Mouse (Mus musculus) embryonic fibroblast, embryonic 13.5 days (primary cell): ENCODE measurements around the gene Tasp1. TPM values are rescaled to one million over a fixed set of nuclear protein-coding genes. Genes with fewer than 3 reads are reported as not detected.
"Not testable (repeated sequence)": the region's sequence is repeated elsewhere in the genome, so short reads cannot be mapped to it uniquely, and the experiment has no call there.

ENCODE experiments used
- H3K27ac ChIP-seq: 2 replicates; pipeline ENCODE4 v1.5.1; 2012; ENCODE audit warnings: low read length, control low read depth, inconsistent platforms; ENCODE audit not compliant: insufficient read depth
- H3K4me1 ChIP-seq: 2 replicates; pipeline ENCODE4 v1.6.1; 2011; ENCODE audit warnings: low read length; ENCODE audit not compliant: control insufficient read depth, insufficient read depth
- H3K4me3 ChIP-seq: 2 replicates; pipeline ENCODE4 v1.5.1; 2011; ENCODE audit warnings: mild to moderate bottlenecking, control low read depth, low read length; ENCODE audit not compliant: insufficient read depth
- CTCF ChIP-seq: IDR thresholded peaks from 2 replicates; pipeline ENCODE4 v1.5.1; 2011; ENCODE audit warnings: mild to moderate bottlenecking, control low read depth, low read length, moderate library complexity, borderline replicate concordance; ENCODE audit not compliant: insufficient read depth
- POLR2A ChIP-seq: IDR thresholded peaks from 2 replicates; pipeline ENCODE4 v1.6.1; 2011; ENCODE audit warnings: low read depth, mild to moderate bottlenecking, control low read depth, low read length, moderate library complexity
- polyA plus RNA-seq: library from polyadenylated mRNA; stranded (reverse); fragments of >200 nt; gene quantifications from 2 replicates; pipeline ENCODE4 v1.2.4, GENCODE M21; 2011; ENCODE audit warnings: low read depth; ENCODE audit not compliant: missing spikeins, insufficient read length

The Tasp1 gene
- polyA plus RNA-seq, 1 experiment: 14.5 TPM

DNA sequence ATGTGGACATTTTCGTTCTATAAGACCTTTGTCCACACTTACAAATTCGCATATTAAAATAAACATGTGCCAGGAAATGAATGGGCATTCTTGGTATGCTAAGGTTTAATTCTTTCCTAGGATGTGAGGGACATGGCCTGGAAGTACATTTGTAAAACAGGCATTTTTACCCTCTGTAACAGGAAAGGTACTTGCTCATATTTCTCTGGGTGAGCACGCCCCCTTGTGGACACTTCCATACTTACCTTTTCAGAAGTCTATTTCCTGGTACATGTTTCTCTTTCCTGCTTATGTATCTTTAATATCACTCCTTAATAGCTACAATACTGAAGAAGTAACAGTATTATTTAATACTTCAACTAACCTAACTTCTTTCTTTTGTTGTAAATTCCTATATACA, 100.3 kb downstream of the Tasp1 start:
- no peak overlapping the region for H3K27ac ChIP-seq
- no peaks in the 10 kb centered on the region for H3K4me1 ChIP-seq
- TF ChIP-seq POLR2A (no peak), CTCF (no peak)
- H3K4me3 ChIP-seq: no peak overlapping the region

DNA sequence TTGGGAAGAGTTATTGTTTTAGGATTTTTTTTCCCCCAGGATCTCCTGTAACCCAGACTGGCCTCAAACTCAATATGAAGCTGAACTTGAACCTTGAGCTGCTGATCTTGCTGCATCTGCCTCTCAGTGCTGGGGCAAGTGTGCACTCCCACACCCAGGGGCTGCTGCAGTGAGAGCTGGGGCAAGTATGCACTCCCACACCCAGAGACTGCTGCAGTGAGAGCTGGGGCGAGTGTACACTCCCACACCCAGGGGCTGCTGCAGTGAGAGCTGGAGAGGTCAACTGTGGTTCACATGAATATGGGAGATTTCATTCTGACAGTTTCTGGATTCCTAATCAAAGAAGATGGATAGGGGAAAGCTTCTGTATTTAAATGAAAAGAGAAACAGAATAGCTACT, 117.8 kb downstream of the Tasp1 start:
- Histone ChIP-seq H3K4me3 (no peak overlapping the region), H3K4me1 (no peaks in the 10 kb centered on the region), H3K27ac (no peak overlapping the region)
- TF ChIP-seq CTCF: no peak

GRCm38 (mm10) chr2:139937581-139937980, 129.0 kb downstream of the Tasp1 start:
- no peak overlapping the region for H3K4me3 ChIP-seq
- peaks cover 6% of the 10 kb centered on the region for H3K4me1 ChIP-seq
- no peak overlapping the region for H3K27ac ChIP-seq
- no peak for TF ChIP-seq POLR2A
- TF ChIP-seq CTCF: no peak

GRCm38 (mm10) chr2:139934577-139934976, 132.0 kb downstream of the Tasp1 start:
- Histone ChIP-seq H3K4me1 (peaks cover 6% of the 10 kb centered on the region), H3K27ac (no peak overlapping the region), H3K4me3 (no peak overlapping the region)
- TF ChIP-seq POLR2A (no peak), CTCF (no peak)

DNA sequence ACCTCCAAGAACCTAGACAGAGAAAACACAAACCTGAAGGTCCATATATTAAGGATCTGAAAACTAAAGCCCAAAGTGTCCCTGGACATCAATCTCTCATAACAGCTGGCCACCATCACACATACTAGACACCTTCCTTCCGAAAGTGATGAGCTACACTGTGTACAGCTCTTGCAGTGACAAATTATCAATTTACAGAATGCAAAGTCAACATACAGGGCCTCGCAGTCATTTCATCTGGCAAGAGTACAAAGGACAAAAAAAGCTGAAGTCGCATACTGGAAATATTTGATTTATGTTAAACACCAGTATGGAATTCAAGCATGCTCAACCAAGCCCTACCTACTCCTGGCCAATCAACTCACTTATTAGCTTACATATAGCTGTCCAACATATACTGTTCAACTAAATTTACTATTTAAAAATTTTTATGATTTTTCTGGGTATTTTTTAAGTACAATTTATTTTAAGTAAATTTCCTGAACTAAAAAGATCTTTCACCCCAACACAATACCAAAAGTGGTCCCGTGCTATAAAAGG, 132.5 kb downstream of the Tasp1 start:
- Histone ChIP-seq H3K4me1 (peaks cover 6% of the 10 kb centered on the region), H3K27ac (no peak overlapping the region), H3K4me3 (no peak overlapping the region)
- TF ChIP-seq POLR2A: no peak
- TF ChIP-seq CTCF: no peak

GRCm38 (mm10) chr2:139932211-139932610, 134.4 kb downstream of the Tasp1 start:
- no peak for TF ChIP-seq CTCF
- no peak for TF ChIP-seq POLR2A
- no peak overlapping the region for H3K4me3 ChIP-seq

GRCm38 (mm10) chr2:139924937-139925336, 141.7 kb downstream of the Tasp1 start:
- H3K4me3 ChIP-seq: no peak overlapping the region
- H3K27ac ChIP-seq: no peak overlapping the region
- H3K4me1 ChIP-seq: peaks cover 4% of the 10 kb centered on the region
- TF ChIP-seq CTCF: no peak
- TF ChIP-seq POLR2A: no peak

More at GRCm38 (mm10) chr2:139932211-139932610, 134.4 kb downstream of the Tasp1 start:
- Histone ChIP-seq H3K27ac (no peak overlapping the region), H3K4me1 (peaks cover 6% of the 10 kb centered on the region)

GRCm38 (mm10) chr2:139921395-139921794, 145.2 kb downstream of the Tasp1 start:
- not testable (repeated sequence) for H3K4me3 ChIP-seq, H3K4me1 ChIP-seq, H3K27ac ChIP-seq

DNA sequence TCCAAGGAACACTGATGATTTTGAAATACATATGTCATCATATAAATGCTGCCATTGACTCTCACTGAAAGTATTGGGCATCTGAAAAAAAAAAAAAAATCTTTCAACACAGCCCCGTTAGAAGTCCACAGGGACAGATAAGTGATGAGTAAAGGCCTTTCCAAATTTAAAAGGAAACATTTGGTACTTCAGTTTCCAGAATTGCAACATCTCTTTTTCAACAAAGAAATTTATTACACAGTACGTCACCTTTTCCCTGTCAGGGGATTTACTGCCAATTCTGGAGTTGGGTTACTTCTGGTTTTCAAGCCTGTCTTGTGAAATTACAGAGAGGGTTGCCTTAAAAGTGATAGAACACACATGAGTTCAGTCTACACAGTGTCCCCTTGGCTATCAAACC, 146.8 kb downstream of the Tasp1 start:
- no peak for TF ChIP-seq CTCF
- no peak for TF ChIP-seq POLR2A

GRCm38 (mm10) chr2:139906441-139907157, 160.0 kb downstream of the Tasp1 start:
- H3K4me3 ChIP-seq: no peak overlapping the region

More for the DNA sequence above, 146.8 kb downstream of the Tasp1 start:
- Histone ChIP-seq H3K4me3 (no peak overlapping the region), H3K27ac (peak overlapping the region; percentile 71; the same call in 1 of the 2 replicates), H3K4me1 (peaks cover 5% of the 10 kb centered on the region; the same call in 1 of the 2 replicates)

More at GRCm38 (mm10) chr2:139906441-139907157, 160.0 kb downstream of the Tasp1 start:
- H3K4me1 ChIP-seq: no peaks in the 10 kb centered on the region
- H3K27ac ChIP-seq: no peak overlapping the region
- TF ChIP-seq POLR2A (no peak), CTCF (no peak)
